In the genomic region with DNA sequence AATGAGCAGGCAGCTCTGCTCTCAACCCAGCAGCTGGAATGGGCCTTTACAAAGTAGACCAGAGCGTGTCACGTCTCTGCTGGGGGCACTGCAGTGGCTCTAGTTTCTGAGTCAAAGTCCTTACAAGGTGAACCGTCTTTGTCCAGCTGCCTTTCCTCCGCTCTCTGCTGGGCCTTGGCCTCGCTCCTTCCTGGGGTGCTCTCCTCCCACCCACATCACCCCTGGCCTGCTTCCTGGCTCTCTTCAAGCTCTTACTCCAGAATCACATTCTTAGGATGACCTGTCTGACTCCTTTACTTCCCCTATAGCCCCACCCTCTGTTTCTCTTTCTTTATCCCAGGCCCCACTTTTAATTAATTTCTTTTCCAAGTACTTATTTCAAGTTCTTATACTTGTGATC, we compare ENCODE assay signal across 19 mouse cellular contexts. TPM values are rescaled to one million over a fixed set of nuclear protein-coding genes. Genes with fewer than 3 reads are reported as not detected.
DNase-seq lines count a peak whose midpoint lies in the region; ATAC-seq and TF ChIP-seq lines count a peak whose summit lies in the region.
"Had no signal": no experiment of that assay in that cellular context is flagged by ENCODE, and none has a peak within 500 bp of the region (broad histone marks: within the 10 kb centered on the region; RNA-seq: fewer than 3 reads in every experiment).

No protein-coding gene starts in this region.

- H3K9me3 ChIP-seq in kidney, postnatal 0 days (replicated peaks; ENCODE audit: low read length), result no peaks in the 10 kb centered on the region
- H3K9me3 ChIP-seq: embryonic facial prominence, embryonic 13.5 days; forebrain, embryonic 12.5 days; heart, embryonic 10.5 days; hindbrain, embryonic 13.5 days had no signal

- ATAC-seq in kidney, postnatal 0 days (replicated peaks; ENCODE audit: low FRiP score, low read depth), result no peak
- ATAC-seq: forebrain, embryonic 16.5 days had no signal

- H3K4me2 ChIP-seq in kidney, postnatal 0 days (ENCODE audit: low read length), result no peak overlapping the region
- H3K4me2 ChIP-seq: embryonic facial prominence, embryonic 13.5 days; forebrain, embryonic 12.5 days; hindbrain, embryonic 13.5 days had no signal

- H3K4me3 ChIP-seq in kidney, postnatal 0 days (replicated peaks; ENCODE audit: low read depth, low read length), result no peak overlapping the region
- H3K4me3 ChIP-seq: embryonic facial prominence, embryonic 13.5 days; forebrain, embryonic 12.5 days; heart, embryonic 10.5 days; hindbrain, embryonic 13.5 days had no signal

- DNase-seq in adrenal gland, postnatal 14 days, result peak; percentile 22
- no peak for DNase-seq in adrenal gland, postnatal 4 days (ENCODE audit: low spot score in 2 of 2)
- peak; percentile 73 for DNase-seq in kidney, postnatal 0 days (ENCODE audit: low spot score)
- no peak for DNase-seq in kidney, adult 11 months
- peak; percentile 16 for DNase-seq in lung, postnatal 10 days
- no peak for DNase-seq in lung, postnatal 25 days (ENCODE audit: low spot score)
- peak; percentile 44 to 48 for DNase-seq in kidney, postnatal 4 days
- DNase-seq: cerebellum, adult 18-20 months; cerebellum, adult 9-11 months; cerebellum, postnatal 36 days; gastrocnemius, postnatal 10 days; heart, postnatal 14 days had no signal

- no peaks in the 10 kb centered on the region for H3K36me3 ChIP-seq in kidney, postnatal 0 days (ENCODE audit: insufficient read depth, low read length)
- H3K36me3 ChIP-seq: embryonic facial prominence, embryonic 13.5 days; forebrain, embryonic 12.5 days; heart, embryonic 10.5 days; hindbrain, embryonic 13.5 days had no signal

- no peak overlapping the region for H3K27ac ChIP-seq in kidney, postnatal 0 days
- H3K27ac ChIP-seq: embryonic facial prominence, embryonic 13.5 days; forebrain, embryonic 12.5 days; heart, embryonic 10.5 days; hindbrain, embryonic 13.5 days had no signal

- no peaks in the 10 kb centered on the region for H3K27me3 ChIP-seq in kidney, postnatal 0 days (ENCODE audit: insufficient read depth, low read length)
- H3K27me3 ChIP-seq: embryonic facial prominence, embryonic 13.5 days; forebrain, embryonic 12.5 days; hindbrain, embryonic 13.5 days had no signal

- WGBS in kidney, postnatal 0 days, result 50% methylated on average over 5 of the region's 5 CpGs

- no peak for TF ChIP-seq CTCF in kidney, postnatal 0 days (IDR thresholded peaks at IDR 0.05; ENCODE audit: low read depth)

- H3K9ac ChIP-seq in kidney, postnatal 0 days (ENCODE audit: low read depth, low read length), result no peak overlapping the region
- H3K9ac ChIP-seq: embryonic facial prominence, embryonic 13.5 days; forebrain, embryonic 12.5 days; hindbrain, embryonic 13.5 days had no signal

- no peaks in the 10 kb centered on the region; the same call in 1 of the 2 replicates for H3K4me1 ChIP-seq in kidney, postnatal 0 days (replicated peaks; ENCODE audit: insufficient read depth, low read length)
- H3K4me1 ChIP-seq: forebrain, embryonic 12.5 days had no signal

RNA-seq across cellular contexts. Expression of a gene that starts 47.4 kb away (rescaled TPM):
- total RNA-seq in adrenal gland, postnatal 14 days (2021), result 18.7 and 22.0 TPM in 2 replicates
- 10 to 100 TPM; 39.4 to 41.8 TPM for total RNA-seq in adrenal gland, postnatal 4 days (2021)
- 5.9 and 6.1 TPM in 2 replicates for polyA plus RNA-seq in kidney, postnatal 0 days (2015; fragmentation: Nextera tagmentation; extraction: Ambion mirVana)
- total RNA-seq: hematopoietic stem cell, adult 5-6 weeks; MEL had no signal

Comparison
In these comparisons a context has a peak if more than half of its experiments do, and no peak if none do; other contexts are left out.
1. DNase-seq: peak in adrenal gland, postnatal 14 days (single experiment), kidney, postnatal 0 days (single experiment), lung, postnatal 10 days (single experiment) and kidney, postnatal 4 days (2 of 2); none in adrenal gland, postnatal 4 days (0 of 2), kidney, adult 11 months (single experiment) and lung, postnatal 25 days (single experiment).